Mouse (Mus musculus): ENCODE results near the gene Stxbp3.

Gene Stxbp3

DNA sequence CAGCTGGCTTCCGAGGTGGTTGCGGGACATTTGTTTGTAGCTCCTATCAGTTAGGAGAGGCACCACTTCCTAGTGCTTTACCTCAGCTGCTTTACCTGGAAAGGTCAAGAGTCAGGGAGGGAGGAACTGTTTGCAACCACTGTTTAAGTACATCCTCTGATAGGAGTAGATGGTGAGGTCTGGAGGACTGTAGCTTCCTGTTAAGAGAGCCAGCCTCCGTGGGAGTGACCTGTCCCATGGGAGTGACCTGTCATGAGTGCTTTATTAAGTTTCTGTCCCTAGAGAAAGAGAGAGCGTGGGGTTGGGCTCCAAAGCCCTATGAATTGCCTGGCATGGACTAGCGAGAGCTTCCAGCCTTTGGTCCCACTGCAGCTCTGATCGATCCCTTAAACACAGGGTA is 70.8 kb downstream of the Stxbp3 start:
- ATAC-seq (ENCODE audit: insufficient number of reproducible peaks, low FRiP score, low TSS enrichment), result no peak

DNA sequence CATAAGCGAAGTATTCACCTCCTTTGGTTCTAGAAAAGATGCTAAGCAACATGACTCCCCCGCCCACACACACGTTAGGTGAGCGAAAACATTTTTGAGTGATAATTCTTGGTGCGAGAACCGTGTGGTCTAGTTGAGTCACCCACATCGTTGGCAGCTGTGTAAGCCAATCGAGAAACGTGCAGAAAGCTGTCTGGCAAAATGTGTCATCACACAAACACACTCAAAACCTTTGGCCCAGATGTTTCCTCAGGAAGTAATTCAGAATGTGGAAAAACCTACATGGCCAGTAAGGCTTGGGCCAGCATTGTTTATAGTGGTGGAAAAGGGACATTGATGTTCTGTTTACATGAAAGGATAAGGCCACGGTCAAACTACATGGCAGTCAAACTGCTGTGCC is 72.9 kb downstream of the Stxbp3 start:
- no peak for ATAC-seq (ENCODE audit: insufficient number of reproducible peaks, low FRiP score, low TSS enrichment)

DNA sequence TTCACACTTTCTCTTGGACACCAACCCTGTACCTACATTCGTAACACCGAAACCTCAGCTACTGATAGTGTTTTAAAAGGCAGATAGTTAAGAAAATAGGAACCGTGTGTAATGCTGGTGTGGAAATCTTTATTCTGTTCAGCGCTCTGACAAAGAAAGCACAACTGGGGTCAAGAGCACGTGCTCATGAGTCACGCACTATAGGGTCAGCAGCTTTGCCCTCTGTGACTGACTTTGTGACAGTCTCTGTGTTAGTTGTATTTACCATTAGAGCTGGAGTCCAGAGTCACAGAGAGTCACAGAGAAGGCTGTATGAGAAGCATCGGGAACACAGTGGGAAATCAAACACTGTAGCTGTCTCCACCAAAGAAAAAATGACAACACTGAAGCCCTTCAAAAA is 73.4 kb downstream of the Stxbp3 start:
- no peak for ATAC-seq (ENCODE audit: insufficient number of reproducible peaks, low FRiP score, low TSS enrichment)

DNA sequence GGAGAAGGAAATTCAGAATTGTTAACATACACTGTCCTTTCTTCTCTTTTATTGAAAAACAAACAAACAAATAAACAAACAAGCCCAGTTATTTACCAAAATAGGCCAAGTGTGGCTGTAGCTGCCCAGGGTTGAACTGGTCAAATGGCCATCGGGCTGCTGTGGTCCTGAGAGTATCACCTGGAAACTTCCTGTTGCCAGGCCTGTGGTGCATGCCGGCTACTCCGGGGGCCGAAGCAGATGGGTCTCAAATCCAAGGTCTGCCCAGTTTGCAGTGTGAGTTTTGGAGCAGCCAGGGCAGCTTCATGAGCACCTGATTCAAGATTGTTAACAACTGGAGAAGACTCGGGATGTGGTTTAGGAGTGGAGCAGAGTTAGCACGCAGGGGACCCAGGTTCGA is 74.8 kb downstream of the Stxbp3 start:
- no peak for ATAC-seq (ENCODE audit: insufficient number of reproducible peaks, low FRiP score, low TSS enrichment)

DNA sequence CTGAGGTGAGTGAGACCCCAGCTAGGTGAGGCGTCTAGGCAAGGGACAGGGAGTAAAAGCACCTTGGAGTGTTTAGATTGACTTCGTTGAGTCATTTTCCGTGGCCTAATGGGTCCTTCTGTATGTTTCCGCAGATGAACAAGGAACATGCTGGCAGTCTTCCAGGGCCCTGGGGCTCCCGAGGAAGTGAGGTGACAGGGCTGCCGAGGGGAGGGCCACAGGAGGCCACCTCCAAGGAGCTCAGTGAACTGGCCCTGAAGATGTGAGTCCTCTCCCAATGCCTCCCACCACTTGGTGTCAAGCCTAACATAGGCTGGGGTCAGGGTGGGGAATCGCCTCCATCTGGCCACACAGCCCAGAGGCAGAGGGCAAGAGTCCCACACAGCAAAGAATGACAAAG is 75.3 kb downstream of the Stxbp3 start:
- ATAC-seq (ENCODE audit: insufficient number of reproducible peaks, low FRiP score, low TSS enrichment), result no peak

DNA sequence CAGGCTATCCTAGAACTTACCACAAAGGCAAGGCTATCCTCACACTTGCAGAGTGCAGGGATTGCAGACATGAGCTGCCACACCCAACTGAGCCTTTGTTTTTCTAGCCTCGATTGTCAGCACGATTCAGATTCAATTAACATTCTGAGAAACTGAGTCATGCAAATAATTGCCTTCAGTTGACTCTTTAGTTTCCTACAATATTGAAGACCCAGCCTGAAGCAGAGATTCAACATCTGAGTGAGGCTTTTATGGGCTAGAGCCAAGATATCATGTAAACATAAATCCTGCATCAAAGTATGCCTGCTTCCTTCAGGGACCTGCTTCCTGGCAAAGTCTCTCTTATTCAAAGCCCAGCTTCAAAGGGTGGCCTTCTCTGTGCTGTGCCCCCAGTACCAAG is 76.6 kb downstream of the Stxbp3 start:
- no peak for ATAC-seq (ENCODE audit: insufficient number of reproducible peaks, low FRiP score, low TSS enrichment)

DNA sequence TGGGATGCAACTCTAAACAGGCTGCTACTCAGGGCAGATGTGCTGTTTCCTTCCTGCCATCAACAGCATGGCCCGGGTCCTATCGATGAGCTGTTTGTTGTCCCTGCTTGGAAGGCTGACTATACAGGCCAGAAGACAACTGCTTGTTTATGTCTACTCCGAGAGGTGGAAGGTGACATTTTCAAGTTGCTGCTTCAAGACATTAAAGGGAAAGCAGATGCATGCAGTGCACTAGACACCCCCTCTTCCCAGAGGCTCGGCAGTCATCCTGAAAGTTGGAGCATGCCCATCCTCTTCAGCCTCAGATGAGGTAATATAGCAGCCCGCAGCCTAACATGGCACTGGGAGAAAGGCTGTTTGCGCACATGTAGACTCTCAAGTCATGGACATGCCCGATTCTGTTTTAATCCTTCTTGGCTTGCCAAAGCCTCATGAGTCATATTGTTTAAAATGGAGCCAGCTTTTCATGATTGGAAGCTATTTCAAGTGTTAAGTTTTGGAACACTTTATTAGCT is 77.7 kb downstream of the Stxbp3 start:
- no peak for ATAC-seq (ENCODE audit: insufficient number of reproducible peaks, low FRiP score, low TSS enrichment)

DNA sequence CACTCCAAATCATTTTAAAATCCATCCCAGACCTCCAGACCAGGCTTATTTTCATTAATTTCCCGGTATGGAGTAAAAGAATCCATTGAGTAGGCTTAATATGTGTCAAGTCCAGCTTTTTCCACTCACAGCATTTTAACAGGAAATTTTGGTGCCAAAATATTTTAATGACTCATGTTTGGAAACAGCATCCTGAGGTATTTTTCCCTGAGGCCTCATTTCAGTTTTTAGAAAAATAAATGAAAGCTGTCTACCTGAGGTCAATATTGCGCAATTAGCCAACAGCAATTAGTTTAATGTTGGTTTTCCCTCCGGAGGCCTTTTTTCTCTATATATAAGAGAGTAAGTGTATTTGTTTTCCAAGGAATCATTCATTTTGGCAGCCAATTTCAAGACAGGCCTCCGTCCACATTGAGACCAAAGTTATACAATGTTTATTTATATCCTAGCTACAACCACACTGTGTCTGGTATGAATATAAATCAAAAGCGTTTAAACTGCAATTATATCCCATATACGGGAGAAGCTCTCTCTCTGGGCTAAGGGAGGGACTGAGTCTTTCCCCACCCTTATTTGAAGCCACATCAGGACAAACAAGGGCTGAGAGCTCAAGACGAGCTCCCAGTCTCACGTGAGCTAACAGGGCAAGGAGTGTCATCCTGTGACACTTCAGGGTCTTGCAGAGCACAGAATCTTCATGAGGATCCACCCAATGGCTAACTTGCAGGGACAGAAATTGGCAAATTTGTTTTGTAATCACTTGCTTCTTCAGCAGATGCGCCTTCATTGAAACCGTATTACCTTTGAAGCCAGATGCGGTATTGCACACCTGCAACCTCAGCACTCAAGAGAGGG is 80.5 kb downstream of the Stxbp3 start:
- no peak for ATAC-seq (ENCODE audit: insufficient number of reproducible peaks, low FRiP score, low TSS enrichment)

DNA sequence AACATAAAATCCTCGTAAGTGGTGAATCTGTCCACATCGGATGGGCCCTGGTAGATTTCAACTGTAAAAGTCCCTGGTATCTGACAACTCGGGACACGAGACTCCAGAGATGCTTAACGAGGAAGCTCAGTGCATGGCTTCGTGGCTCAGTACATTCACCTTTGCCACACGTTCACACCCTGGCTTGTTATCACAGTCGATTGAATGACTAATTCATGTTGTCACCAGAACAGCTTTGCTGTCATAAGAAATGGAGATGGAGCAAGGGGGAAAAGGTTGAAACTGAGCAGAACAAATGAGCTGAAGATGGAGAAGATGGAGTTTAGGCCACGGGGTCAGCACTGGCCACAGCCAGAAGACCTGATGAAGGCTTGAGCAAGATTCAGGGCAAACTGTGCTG is 82.8 kb downstream of the Stxbp3 start:
- ATAC-seq (ENCODE audit: insufficient number of reproducible peaks, low FRiP score, low TSS enrichment), result no peak

DNA sequence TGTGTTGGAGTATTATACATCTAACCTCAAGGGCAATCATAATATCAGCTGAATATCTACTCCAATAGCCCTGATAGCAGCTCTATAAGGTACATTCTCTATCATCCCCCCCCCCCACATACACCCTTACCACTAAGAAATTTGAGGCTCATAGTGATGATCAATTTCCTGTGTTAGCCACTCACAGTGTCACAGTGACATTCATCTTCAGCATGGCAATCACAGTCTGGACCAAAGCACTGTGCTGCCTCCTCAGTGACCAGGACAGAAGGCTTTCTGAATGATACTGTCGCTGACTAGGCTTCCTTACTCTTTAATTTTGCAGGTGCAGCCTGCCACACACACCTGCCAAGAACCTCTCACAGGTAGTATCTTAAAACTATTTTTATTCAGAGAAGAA is 84.2 kb downstream of the Stxbp3 start:
- ATAC-seq (ENCODE audit: insufficient number of reproducible peaks, low FRiP score, low TSS enrichment), result no peak

DNA sequence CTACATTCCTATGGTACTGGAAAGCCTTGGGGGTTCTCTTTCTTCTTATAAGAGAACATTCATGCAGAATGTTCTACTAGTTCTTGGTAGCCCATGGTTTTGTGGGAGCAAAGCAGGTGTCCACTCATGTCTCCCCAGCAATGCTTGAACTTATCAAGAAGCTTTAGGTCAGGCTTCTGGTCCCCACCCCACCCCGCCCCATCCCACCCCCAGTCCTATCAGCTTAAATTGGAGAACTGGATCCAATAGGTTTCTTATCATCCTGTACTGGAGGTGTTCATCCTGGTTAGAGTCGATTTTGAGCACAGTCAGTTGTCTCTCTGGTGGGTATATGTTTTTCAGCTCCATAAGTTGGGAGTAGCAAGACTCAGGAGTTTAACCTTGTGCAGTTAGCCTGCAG is 84.8 kb downstream of the Stxbp3 start:
- ATAC-seq (ENCODE audit: insufficient number of reproducible peaks, low FRiP score, low TSS enrichment), result no peak

DNA sequence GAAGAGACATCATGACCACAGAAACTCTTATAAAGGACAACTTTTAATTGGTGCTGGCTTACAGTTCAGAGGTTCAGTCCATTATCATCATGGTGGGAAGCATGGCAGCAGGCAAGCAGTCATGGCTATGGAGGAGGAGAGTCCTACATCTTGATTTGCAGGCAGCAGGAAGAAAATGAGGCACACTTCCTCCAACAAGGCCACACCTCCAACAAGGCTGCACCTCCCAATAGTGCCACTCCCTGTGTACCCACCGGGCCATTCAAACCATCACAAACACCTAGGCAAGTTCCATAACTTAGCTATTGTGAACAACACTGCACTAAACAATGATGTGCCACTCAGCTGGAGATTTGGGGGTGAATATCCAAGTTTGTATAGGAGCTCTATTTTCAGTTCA is 85.8 kb downstream of the Stxbp3 start:
- no peak for ATAC-seq (ENCODE audit: insufficient number of reproducible peaks, low FRiP score, low TSS enrichment)

DNA sequence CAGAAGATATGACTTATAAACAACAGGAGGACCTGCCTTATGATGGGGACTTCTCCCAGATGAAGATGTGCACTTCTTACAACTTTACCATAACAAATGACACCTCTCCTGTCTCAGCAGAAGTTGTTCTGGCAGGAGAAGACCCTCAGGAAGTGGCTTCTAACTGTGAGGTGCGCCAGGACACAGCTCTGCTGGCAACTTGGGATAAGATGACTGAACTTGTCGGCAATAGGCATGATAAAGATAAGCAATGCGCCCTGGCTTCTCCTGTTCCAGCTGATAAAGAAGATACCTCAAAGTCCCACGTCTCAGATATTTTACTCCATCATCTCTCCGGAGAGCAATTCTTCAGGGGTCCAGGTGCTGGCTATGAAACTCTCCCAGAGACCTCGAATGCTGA is 88.6 kb downstream of the Stxbp3 start:
- ATAC-seq (ENCODE audit: insufficient number of reproducible peaks, low FRiP score, low TSS enrichment), result no peak

DNA sequence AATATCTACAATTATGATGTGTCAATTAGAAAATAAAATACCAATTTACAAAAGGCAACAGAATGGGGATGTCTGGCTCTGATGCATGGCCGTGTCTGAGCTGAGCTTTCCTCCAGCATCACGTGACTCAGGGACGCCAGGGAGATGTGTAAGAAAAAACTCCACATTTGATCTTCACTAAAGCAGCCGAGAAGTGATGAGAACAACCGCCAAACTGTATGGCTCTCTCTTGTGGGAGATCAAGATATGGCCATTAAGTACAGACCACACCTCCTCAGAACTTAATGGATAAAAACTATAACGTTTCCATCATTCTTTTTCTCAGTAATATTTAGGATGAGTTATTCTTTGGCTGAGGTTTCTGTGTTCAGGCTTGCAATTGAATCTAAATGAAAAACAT is 89.3 kb downstream of the Stxbp3 start:
- no peak for ATAC-seq (ENCODE audit: insufficient number of reproducible peaks, low FRiP score, low TSS enrichment)

DNA sequence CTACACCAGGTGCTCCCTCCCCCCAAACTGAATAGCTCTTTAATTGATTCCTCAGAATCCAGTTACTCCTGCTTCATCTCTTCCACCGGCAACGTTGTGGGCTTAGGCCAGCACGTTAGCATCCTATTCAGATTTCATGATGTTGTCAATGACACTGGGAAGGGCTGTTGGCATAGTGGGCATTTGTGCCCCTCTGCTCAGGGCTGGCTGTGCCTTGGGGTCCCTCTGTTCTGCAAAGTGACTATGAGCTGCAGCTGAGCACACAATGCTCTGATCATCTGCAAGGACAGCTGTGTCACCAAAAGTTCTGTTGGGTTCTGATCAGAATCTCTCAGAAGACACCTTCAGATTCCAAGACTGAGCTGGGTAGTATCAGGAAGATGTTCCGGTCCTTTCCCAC is 96.3 kb downstream of the Stxbp3 start:
- ATAC-seq (ENCODE audit: insufficient number of reproducible peaks, low FRiP score, low TSS enrichment), result no peak
